Mouse (Mus musculus): ENCODE data around the gene Prps1. TPM values are rescaled to one million over a fixed set of nuclear protein-coding genes. Genes with fewer than 3 reads are reported as not detected.

Gene Prps1
- total RNA-seq, 2 experiments from 2014 or later: 26.5 to 30.8 TPM

Other genes starting within 250 kb of the Prps1 start
- not detected in 2 replicates for gene Frmpd3, start 114.3 kb upstream of the Prps1 start, total RNA-seq (2015)
- not detected in 2 replicates for gene Frmpd3, start 114.3 kb upstream of the Prps1 start, total RNA-seq (2017)
- gene Tsc22d3, start 144.0 kb downstream of the Prps1 start, total RNA-seq (2015): 72.3 and 79.4 TPM in 2 replicates
- gene Tsc22d3, start 144.0 kb downstream of the Prps1 start, total RNA-seq (2017): 82.9 and 84.3 TPM in 2 replicates
- gene Mid2, start 208.0 kb downstream of the Prps1 start, total RNA-seq (2015): not detected in 2 replicates
- 0.07 and 0.12 TPM in 2 replicates for gene Mid2, start 208.0 kb downstream of the Prps1 start, total RNA-seq (2017)